ENCODE assay signal across 16 mouse cellular contexts in genomic region chrX:66526842-66527623, GRCm38 (mm10).
DNase-seq lines count a peak whose midpoint lies in the region; ATAC-seq lines count a peak whose summit lies in the region.
"Had no signal": no experiment of that assay in that cellular context is flagged by ENCODE, and none has a peak within 500 bp of the region (broad histone marks: within the 10 kb centered on the region; RNA-seq: fewer than 3 reads in every experiment).

No protein-coding gene starts in this region.

- ATAC-seq in hindbrain, embryonic 15.5 days (ENCODE audit: low FRiP score, low read depth): peak; percentile 45; the same call in 1 of the 2 replicates
- no peak for ATAC-seq in hindbrain, embryonic 14.5 days (ENCODE audit: low FRiP score)
- peak; percentile 38; the same call in 1 of the 2 replicates for ATAC-seq in neural tube, embryonic 11.5 days (ENCODE audit: insufficient read depth, low FRiP score, low TSS enrichment)
- peak; percentile 48; the same call in 1 of the 2 replicates for ATAC-seq in forebrain, embryonic 15.5 days (replicated peaks)

- no peak overlapping the region for H3K4me2 ChIP-seq in hindbrain, embryonic 15.5 days
- no peak overlapping the region for H3K4me2 ChIP-seq in hindbrain, embryonic 14.5 days (replicated peaks)
- no peak overlapping the region for H3K4me2 ChIP-seq in neural tube, embryonic 11.5 days (ENCODE audit: low read depth)
- no peak overlapping the region for H3K4me2 ChIP-seq in forebrain, embryonic 15.5 days (replicated peaks)
- H3K4me2 ChIP-seq: heart, embryonic 12.5 days; liver, embryonic 13.5 days had no signal

- H3K4me3 ChIP-seq in hindbrain, embryonic 15.5 days: no peak overlapping the region
- no peak overlapping the region for H3K4me3 ChIP-seq in hindbrain, embryonic 14.5 days (replicated peaks; ENCODE audit: low read length)
- H3K4me3 ChIP-seq in neural tube, embryonic 11.5 days (ENCODE audit: low read depth, low read length): no peak overlapping the region
- no peak overlapping the region for H3K4me3 ChIP-seq in forebrain, embryonic 15.5 days
- H3K4me3 ChIP-seq: heart, embryonic 12.5 days; liver, embryonic 13.5 days had no signal

- DNase-seq in hindbrain, embryonic 14.5 days (ENCODE audit: low spot score): no peak
- no peak for DNase-seq in neural tube, embryonic 11.5 days (ENCODE audit: low spot score)
- no peak for DNase-seq in neural tube, embryonic 10.5 days (ENCODE audit: extremely low spot score, low spot score)
- DNase-seq in mesoderm, embryonic 11.5 days (ENCODE audit: low read depth, low spot score): peak; percentile 21
- DNase-seq in layer of hippocampus, postnatal 25 days (ENCODE audit: extremely low spot score in 1 of 2, low spot score in 1 of 2): no peak
- DNase-seq: adrenal gland, adult 8-10 months; cerebellum, postnatal 36 days; gastrocnemius, postnatal 14 days; layer of hippocampus, adult 9-11 months; left cerebral cortex, postnatal 4 days; liver, embryonic 13.5 days; lung, postnatal 10 days; spleen, adult 18-20 months had no signal

- no peak overlapping the region for H3K27ac ChIP-seq in hindbrain, embryonic 15.5 days (replicated peaks)
- no peak overlapping the region for H3K27ac ChIP-seq in hindbrain, embryonic 14.5 days
- H3K27ac ChIP-seq in neural tube, embryonic 11.5 days (ENCODE audit: low read depth, low read length): no peak overlapping the region
- H3K27ac ChIP-seq in forebrain, embryonic 15.5 days (replicated peaks): no peak overlapping the region
- H3K27ac ChIP-seq: liver, embryonic 13.5 days had no signal

- no peak overlapping the region for H3K9ac ChIP-seq in hindbrain, embryonic 15.5 days
- no peak overlapping the region for H3K9ac ChIP-seq in hindbrain, embryonic 14.5 days
- H3K9ac ChIP-seq in neural tube, embryonic 11.5 days (ENCODE audit: low read length): no peak overlapping the region
- H3K9ac ChIP-seq in forebrain, embryonic 15.5 days (replicated peaks): no peak overlapping the region
- H3K9ac ChIP-seq: heart, embryonic 12.5 days; liver, embryonic 13.5 days had no signal

- no peaks in the 10 kb centered on the region for H3K9me3 ChIP-seq in hindbrain, embryonic 15.5 days
- H3K9me3 ChIP-seq in hindbrain, embryonic 14.5 days (ENCODE audit: control insufficient read depth, low read length): no peaks in the 10 kb centered on the region
- no peaks in the 10 kb centered on the region for H3K9me3 ChIP-seq in neural tube, embryonic 11.5 days (ENCODE audit: control insufficient read depth, low read length)
- H3K9me3 ChIP-seq in forebrain, embryonic 15.5 days: no peaks in the 10 kb centered on the region
- H3K9me3 ChIP-seq: heart, embryonic 12.5 days; liver, embryonic 13.5 days had no signal

- no peaks in the 10 kb centered on the region for H3K36me3 ChIP-seq in hindbrain, embryonic 15.5 days
- no peaks in the 10 kb centered on the region for H3K36me3 ChIP-seq in hindbrain, embryonic 14.5 days (replicated peaks; ENCODE audit: control insufficient read depth, insufficient read depth)
- no peaks in the 10 kb centered on the region for H3K36me3 ChIP-seq in neural tube, embryonic 11.5 days (ENCODE audit: control insufficient read depth, insufficient read depth, low read length)
- no peaks in the 10 kb centered on the region for H3K36me3 ChIP-seq in forebrain, embryonic 15.5 days
- H3K36me3 ChIP-seq: heart, embryonic 12.5 days; liver, embryonic 13.5 days had no signal

- WGBS in hindbrain, embryonic 15.5 days: 58% methylated on average over 3 of the region's 3 CpGs
- 63% methylated on average over 3 of the region's 3 CpGs for WGBS in hindbrain, embryonic 14.5 days
- WGBS in neural tube, embryonic 11.5 days: 81% methylated on average over 3 of the region's 3 CpGs
- WGBS in forebrain, embryonic 15.5 days: 46% methylated on average over 3 of the region's 3 CpGs

- H3K4me1 ChIP-seq in hindbrain, embryonic 15.5 days (replicated peaks): no peaks in the 10 kb centered on the region
- H3K4me1 ChIP-seq in hindbrain, embryonic 14.5 days (replicated peaks; ENCODE audit: control insufficient read depth, insufficient read depth, low read length): no peaks in the 10 kb centered on the region
- no peaks in the 10 kb centered on the region for H3K4me1 ChIP-seq in neural tube, embryonic 11.5 days (ENCODE audit: control insufficient read depth, insufficient read depth, low read length)
- H3K4me1 ChIP-seq in forebrain, embryonic 15.5 days: no peaks in the 10 kb centered on the region
- H3K4me1 ChIP-seq: heart, embryonic 12.5 days; liver, embryonic 13.5 days had no signal

- no peaks in the 10 kb centered on the region for H3K27me3 ChIP-seq in hindbrain, embryonic 15.5 days
- no peaks in the 10 kb centered on the region for H3K27me3 ChIP-seq in hindbrain, embryonic 14.5 days (ENCODE audit: control insufficient read depth, insufficient read depth, low read length)
- no peaks in the 10 kb centered on the region for H3K27me3 ChIP-seq in neural tube, embryonic 11.5 days (ENCODE audit: control insufficient read depth, insufficient read depth, low read length)
- H3K27me3 ChIP-seq in forebrain, embryonic 15.5 days: no peaks in the 10 kb centered on the region
- H3K27me3 ChIP-seq: heart, embryonic 12.5 days; liver, embryonic 13.5 days had no signal
